Mouse (Mus musculus): ENCODE results near the gene D7Ertd443e. TPM values are rescaled to one million over a fixed set of nuclear protein-coding genes. Genes with fewer than 3 reads are reported as not detected.

Gene D7Ertd443e
- polyA plus RNA-seq (2015; fragmentation: Nextera tagmentation; extraction: Ambion mirVana), result not detected in 2 replicates

DNA sequence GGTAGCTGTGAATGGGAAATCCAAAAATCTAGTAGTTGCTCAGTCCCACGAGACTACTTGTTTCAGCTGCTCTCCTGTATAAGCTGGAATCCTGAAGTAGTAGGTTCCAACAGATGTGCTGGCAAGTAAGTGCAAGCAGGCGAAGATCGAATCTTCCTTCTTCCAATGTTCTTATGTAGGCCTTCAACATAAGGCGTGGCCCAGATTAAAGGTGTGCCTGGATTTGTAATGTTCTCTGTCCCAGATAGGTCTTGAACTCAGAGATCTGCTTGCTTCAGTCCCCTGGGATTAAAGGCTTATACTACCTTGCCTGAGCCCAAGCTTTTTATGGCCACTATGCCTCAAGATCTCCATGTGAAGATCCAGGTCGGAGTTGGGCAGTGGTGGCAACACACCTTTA, at the start of gene D7Ertd443e:
D7Ertd443e (minus strand) TSS at position 101 of the 400 bp plus-strand sequence.
- H3K27ac ChIP-seq (replicated peaks), result no peak within 1 kb of the TSS
- no peaks in the 10 kb centered on the region for H3K36me3 ChIP-seq (replicated peaks)
- H3K27me3 ChIP-seq, result no peaks in the 10 kb centered on the region
- no peaks in the 10 kb centered on the region for H3K4me1 ChIP-seq (replicated peaks)
- H3K9ac ChIP-seq, result no peak within 1 kb of the TSS
- H3K4me3 ChIP-seq (replicated peaks), result no peak within 1 kb of the TSS
- no peak within 1 kb of the TSS for H3K4me2 ChIP-seq
- ATAC-seq (ENCODE audit: insufficient read depth), result no peak
- no peaks in the 10 kb centered on the region for H3K9me3 ChIP-seq (replicated peaks)
- whole genome bisulfite sequencing (ENCODE audit: insufficient replicate concordance), result 55% methylated on average over 5 of the region's 5 CpGs

DNA sequence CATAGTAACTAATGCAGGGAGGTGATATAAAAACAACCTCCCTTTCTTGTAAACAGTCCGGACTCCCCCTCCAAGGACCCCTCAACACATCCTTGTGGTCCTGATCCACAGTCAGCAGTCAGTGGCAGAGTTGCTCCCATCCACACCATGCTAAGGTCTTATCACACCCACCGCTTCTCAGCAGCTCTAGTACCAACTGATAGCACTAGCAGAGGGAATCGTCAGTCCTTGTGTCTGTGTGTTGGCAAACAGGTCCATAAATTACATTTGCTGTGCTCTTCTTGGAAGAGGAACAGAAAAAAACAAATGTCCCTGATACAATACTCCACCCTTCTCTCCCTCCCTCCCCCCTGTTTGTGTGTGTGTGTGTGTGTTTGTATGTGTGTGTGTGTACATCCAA, 46.2 kb upstream of the D7Ertd443e start:
- ATAC-seq (ENCODE audit: insufficient read depth), result no peak
- H3K4me1 ChIP-seq (replicated peaks), result no peaks in the 10 kb centered on the region
- no peak overlapping the region for H3K4me3 ChIP-seq (replicated peaks)
- H3K27me3 ChIP-seq, result no peaks in the 10 kb centered on the region
- H3K36me3 ChIP-seq (replicated peaks), result no peaks in the 10 kb centered on the region
- no peak overlapping the region for H3K27ac ChIP-seq (replicated peaks)
- no peak overlapping the region for H3K4me2 ChIP-seq
- WGBS (ENCODE audit: insufficient replicate concordance), result 59% methylated on average over 3 of the region's 3 CpGs
- H3K9ac ChIP-seq, result no peak overlapping the region
- no peaks in the 10 kb centered on the region for H3K9me3 ChIP-seq (replicated peaks)

GRCm38 (mm10) chr7:134428676-134429075, 43.2 kb upstream of the D7Ertd443e start:
- Histone ChIP-seq H3K4me3 (replicated peaks) (no peak overlapping the region), H3K27ac (replicated peaks) (no peak overlapping the region), H3K4me2 (no peak overlapping the region), H3K4me1 (replicated peaks) (no peaks in the 10 kb centered on the region), H3K9ac (no peak overlapping the region), H3K27me3 (no peaks in the 10 kb centered on the region), H3K36me3 (replicated peaks) (no peaks in the 10 kb centered on the region), H3K9me3 (replicated peaks) (no peaks in the 10 kb centered on the region)
- ATAC-seq (ENCODE audit: insufficient read depth), result no peak
- 62% methylated on average over 2 of the region's 2 CpGs for WGBS (ENCODE audit: insufficient replicate concordance)

DNA sequence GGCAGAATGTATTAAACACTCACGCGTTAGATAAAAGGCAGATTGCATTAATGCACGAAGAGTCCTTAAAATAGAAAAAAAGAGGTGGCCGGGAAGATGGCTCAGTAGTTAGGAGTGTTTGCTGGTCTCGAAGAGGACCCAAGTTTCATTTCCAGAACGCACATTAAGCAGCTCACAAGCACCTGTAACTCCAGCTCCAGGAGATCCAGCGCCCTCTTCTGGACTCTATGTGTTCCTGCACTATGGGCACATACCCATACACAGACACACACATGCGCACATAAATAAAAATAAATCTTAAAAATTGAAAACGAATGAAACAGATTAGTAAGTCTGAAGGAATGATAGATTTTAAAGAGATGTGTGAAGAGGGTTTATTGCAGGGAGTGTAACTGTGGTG, 29.6 kb upstream of the D7Ertd443e start:
- no peaks in the 10 kb centered on the region for H3K36me3 ChIP-seq (replicated peaks)
- no peak for ATAC-seq (ENCODE audit: insufficient read depth)
- no peak overlapping the region for H3K4me3 ChIP-seq (replicated peaks)
- no peaks in the 10 kb centered on the region for H3K9me3 ChIP-seq (replicated peaks)
- WGBS (ENCODE audit: insufficient replicate concordance), result 75% methylated on average over 9 of the region's 9 CpGs
- no peak overlapping the region for H3K27ac ChIP-seq (replicated peaks)
- no peaks in the 10 kb centered on the region; the same call in 1 of the 2 replicates for H3K27me3 ChIP-seq
- H3K4me2 ChIP-seq, result no peak overlapping the region
- no peak overlapping the region for H3K9ac ChIP-seq
- no peaks in the 10 kb centered on the region for H3K4me1 ChIP-seq (replicated peaks)

DNA sequence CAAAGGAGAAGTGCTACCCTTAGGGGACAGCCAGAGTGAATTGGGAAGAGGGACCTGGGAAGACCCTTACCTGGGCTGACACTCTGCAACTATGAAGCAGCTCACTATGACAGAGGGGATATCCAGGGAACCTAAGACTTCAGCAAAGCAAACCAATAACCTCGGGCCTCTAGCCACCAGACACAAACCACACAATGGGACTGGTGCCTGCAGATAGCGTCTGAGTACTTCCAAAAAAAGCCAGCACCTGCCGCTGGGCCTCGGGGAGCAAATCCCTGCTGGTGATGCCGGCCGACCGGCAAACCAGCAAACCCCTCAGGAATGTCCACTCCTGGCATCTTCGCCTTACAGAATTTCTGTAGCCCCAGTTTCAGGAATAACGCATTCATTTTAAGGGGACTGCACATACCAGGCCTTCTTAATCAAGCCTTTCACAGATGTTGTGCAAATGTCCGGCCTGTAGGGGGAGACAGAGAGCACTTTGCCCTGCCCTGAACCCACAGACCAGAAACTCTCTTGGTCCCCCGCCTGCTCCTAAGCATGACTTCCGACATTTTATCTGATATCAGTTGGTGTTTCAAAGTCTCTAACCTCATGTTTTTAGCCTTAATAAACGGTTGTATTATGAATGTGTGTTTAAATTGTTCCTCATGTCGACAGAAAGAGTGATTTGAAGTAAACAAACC, 28.7 kb upstream of the D7Ertd443e start:
- H3K4me1 ChIP-seq (replicated peaks), result no peaks in the 10 kb centered on the region
- no peak overlapping the region for H3K4me3 ChIP-seq (replicated peaks)
- H3K27ac ChIP-seq (replicated peaks), result no peak overlapping the region
- 29% methylated on average over 14 of the region's 14 CpGs for WGBS (ENCODE audit: insufficient replicate concordance)
- no peak overlapping the region for H3K9ac ChIP-seq
- no peaks in the 10 kb centered on the region; the same call in 1 of the 2 replicates for H3K27me3 ChIP-seq
- H3K36me3 ChIP-seq (replicated peaks), result no peaks in the 10 kb centered on the region
- ATAC-seq (ENCODE audit: insufficient read depth), result no peak
- H3K4me2 ChIP-seq, result no peak overlapping the region
- H3K9me3 ChIP-seq (replicated peaks), result no peaks in the 10 kb centered on the region

DNA sequence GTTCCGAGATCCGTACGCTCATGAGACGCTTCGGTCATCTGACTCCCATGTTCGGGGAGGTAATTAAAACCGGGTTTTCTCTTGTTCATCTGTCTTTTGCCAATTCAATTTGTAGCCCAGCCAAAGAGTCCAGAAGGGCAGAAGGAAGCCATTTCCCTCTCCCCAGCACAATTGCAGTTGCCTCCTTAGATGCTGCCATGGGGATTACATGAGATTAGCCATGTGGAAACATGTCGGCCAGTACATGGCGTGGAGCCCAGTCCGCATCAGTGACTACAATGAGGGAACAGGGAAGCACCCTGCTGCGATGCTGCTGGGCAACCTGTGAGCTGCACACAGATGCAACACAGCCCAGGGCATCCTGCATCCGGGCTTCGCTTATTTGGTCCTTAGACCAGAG, 23.2 kb upstream of the D7Ertd443e start:
- Histone ChIP-seq H3K36me3 (replicated peaks) (no peaks in the 10 kb centered on the region), H3K9me3 (replicated peaks) (no peaks in the 10 kb centered on the region), H3K9ac (no peak overlapping the region), H3K4me3 (replicated peaks) (no peak overlapping the region), H3K27ac (replicated peaks) (no peak overlapping the region), H3K4me2 (no peak overlapping the region), H3K27me3 (no peaks in the 10 kb centered on the region; the same call in 1 of the 2 replicates), H3K4me1 (replicated peaks) (no peaks in the 10 kb centered on the region)
- ATAC-seq (ENCODE audit: insufficient read depth), result no peak
- WGBS (ENCODE audit: insufficient replicate concordance), result 81% methylated on average over 13 of the region's 13 CpGs

DNA sequence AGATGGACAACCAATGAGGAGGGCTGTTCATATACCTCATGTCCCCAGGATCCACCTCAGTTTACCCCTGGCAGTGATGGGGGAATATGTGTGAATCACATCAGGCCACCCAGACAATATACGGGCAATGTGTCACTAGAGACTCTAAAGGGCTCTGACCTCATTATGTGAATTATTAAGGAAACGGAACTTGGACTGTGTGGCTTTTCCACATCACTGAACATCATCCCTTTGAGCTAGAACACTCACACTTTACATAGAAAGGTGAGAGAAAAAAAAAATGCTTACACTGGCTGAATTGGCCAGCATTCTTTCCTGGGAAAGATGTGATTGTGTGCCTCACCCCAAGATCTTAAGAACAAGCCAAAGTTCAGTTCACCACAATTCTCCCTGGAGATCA, 15.3 kb upstream of the D7Ertd443e start:
- H3K9ac ChIP-seq, result no peak overlapping the region
- no peak overlapping the region for H3K4me2 ChIP-seq
- WGBS (ENCODE audit: insufficient replicate concordance), result 65% methylated on average over 2 of the region's 2 CpGs
- no peaks in the 10 kb centered on the region for H3K36me3 ChIP-seq (replicated peaks)
- no peaks in the 10 kb centered on the region for H3K4me1 ChIP-seq (replicated peaks)
- H3K27me3 ChIP-seq, result no peaks in the 10 kb centered on the region
- H3K4me3 ChIP-seq (replicated peaks), result no peak overlapping the region
- no peaks in the 10 kb centered on the region for H3K9me3 ChIP-seq (replicated peaks)
- no peak for ATAC-seq (ENCODE audit: insufficient read depth)
- H3K27ac ChIP-seq (replicated peaks), result no peak overlapping the region

DNA sequence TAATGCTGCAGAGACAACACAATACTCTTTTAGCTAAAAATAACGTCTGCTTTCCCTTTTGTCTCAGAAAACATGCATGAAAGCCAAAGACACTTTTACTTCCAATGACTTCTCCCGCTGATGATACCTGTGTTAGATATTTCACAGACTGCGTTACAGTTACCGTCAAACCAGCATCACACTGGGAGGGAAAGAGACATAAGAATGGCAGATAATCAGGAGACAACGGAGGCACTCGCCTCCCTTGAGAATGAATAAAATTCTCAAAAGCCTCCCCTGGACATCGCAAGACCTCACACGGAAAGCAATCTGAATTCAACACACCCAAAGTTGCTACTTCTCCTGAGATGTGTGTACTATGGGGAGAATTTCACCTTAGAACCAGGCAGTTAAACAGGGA, 11.3 kb upstream of the D7Ertd443e start:
- 65% methylated on average over 8 of the region's 8 CpGs for WGBS (ENCODE audit: insufficient replicate concordance)

GRCm38 (mm10) chr7:134382791-134383190, 2.7 kb downstream of the D7Ertd443e start:
- no peak overlapping the region for H3K4me2 ChIP-seq
- H3K4me3 ChIP-seq (replicated peaks), result no peak overlapping the region
- no peaks in the 10 kb centered on the region for H3K27me3 ChIP-seq
- H3K27ac ChIP-seq (replicated peaks), result no peak overlapping the region
- H3K9ac ChIP-seq, result no peak overlapping the region
- H3K36me3 ChIP-seq (replicated peaks), result no peaks in the 10 kb centered on the region
- no peak for ATAC-seq (ENCODE audit: insufficient read depth)
- H3K4me1 ChIP-seq (replicated peaks), result no peaks in the 10 kb centered on the region
- no peaks in the 10 kb centered on the region for H3K9me3 ChIP-seq (replicated peaks)
- WGBS (ENCODE audit: insufficient replicate concordance), result 53% methylated on average over 3 of the region's 3 CpGs

More for the DNA sequence above, 11.3 kb upstream of the D7Ertd443e start:
- H3K27me3 ChIP-seq, result no peaks in the 10 kb centered on the region
- no peak overlapping the region for H3K4me3 ChIP-seq (replicated peaks)
- H3K9me3 ChIP-seq (replicated peaks), result no peaks in the 10 kb centered on the region
- ATAC-seq (ENCODE audit: insufficient read depth), result no peak
- H3K36me3 ChIP-seq (replicated peaks), result no peaks in the 10 kb centered on the region
- no peaks in the 10 kb centered on the region for H3K4me1 ChIP-seq (replicated peaks)
- H3K27ac ChIP-seq (replicated peaks), result no peak overlapping the region
- no peak overlapping the region for H3K4me2 ChIP-seq
- H3K9ac ChIP-seq, result no peak overlapping the region

- Histone ChIP-seq H3K4me1 (replicated peaks) (no peaks in the 10 kb centered on the region), H3K4me3 (replicated peaks) (no peak overlapping the region), H3K27ac (replicated peaks) (no peak overlapping the region), H3K9me3 (replicated peaks) (no peaks in the 10 kb centered on the region), H3K9ac (no peak overlapping the region), H3K36me3 (replicated peaks) (no peaks in the 10 kb centered on the region), H3K27me3 (no peaks in the 10 kb centered on the region), H3K4me2 (no peak overlapping the region)
- ATAC-seq (ENCODE audit: insufficient read depth), result no peak
- WGBS (ENCODE audit: insufficient replicate concordance), result 43% methylated on average over 4 of the region's 4 CpGs
These were observed 4.0 kb downstream of the D7Ertd443e start for GRCm38 (mm10) chr7:134381407-134381861.

DNA sequence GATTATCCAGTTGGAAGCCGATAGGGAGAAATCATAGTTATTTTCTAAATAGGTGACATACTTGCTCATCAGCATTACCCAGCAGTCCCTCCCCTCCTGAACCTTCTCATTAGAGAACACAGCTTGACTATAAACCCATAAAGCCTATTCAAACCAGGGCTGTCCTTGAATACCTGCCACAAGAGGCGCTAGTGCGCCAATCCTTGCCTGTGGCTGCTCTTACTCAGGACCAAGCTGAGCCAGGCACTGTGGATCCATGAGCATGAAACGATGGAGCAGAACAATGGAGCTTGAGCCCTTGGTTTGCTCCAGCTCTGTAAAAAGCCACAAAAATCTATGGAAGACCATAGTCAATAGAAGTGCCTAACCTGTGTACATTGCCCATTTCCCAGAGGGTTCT, 7.2 kb downstream of the D7Ertd443e start:
- Histone ChIP-seq H3K4me3 (replicated peaks) (no peak overlapping the region), H3K36me3 (replicated peaks) (no peaks in the 10 kb centered on the region), H3K9me3 (replicated peaks) (no peaks in the 10 kb centered on the region), H3K27ac (replicated peaks) (no peak overlapping the region), H3K9ac (no peak overlapping the region), H3K4me2 (no peak overlapping the region), H3K4me1 (replicated peaks) (no peaks in the 10 kb centered on the region), H3K27me3 (no peaks in the 10 kb centered on the region)
- no peak for ATAC-seq (ENCODE audit: insufficient read depth)
- 35% methylated on average over 4 of the region's 4 CpGs for WGBS (ENCODE audit: insufficient replicate concordance)

GRCm38 (mm10) chr7:134376786-134377185, 8.7 kb downstream of the D7Ertd443e start:
- 60% methylated on average over 7 of the region's 7 CpGs for WGBS (ENCODE audit: insufficient replicate concordance)
- H3K9me3 ChIP-seq (replicated peaks), result no peaks in the 10 kb centered on the region

More at GRCm38 (mm10) chr7:134376786-134377185, 8.7 kb downstream of the D7Ertd443e start:
- Histone ChIP-seq H3K27ac (replicated peaks) (no peak overlapping the region), H3K27me3 (no peaks in the 10 kb centered on the region), H3K4me1 (replicated peaks) (no peaks in the 10 kb centered on the region), H3K9ac (no peak overlapping the region), H3K36me3 (replicated peaks) (no peaks in the 10 kb centered on the region), H3K4me2 (no peak overlapping the region), H3K4me3 (replicated peaks) (no peak overlapping the region)
- no peak for ATAC-seq (ENCODE audit: insufficient read depth)
